Mouse (Mus musculus): ENCODE results near the gene C1s2. TPM values are rescaled to one million over a fixed set of nuclear protein-coding genes. Genes with fewer than 3 reads are reported as not detected.

C1s2 gene
- polyA plus RNA-seq, 2 experiments = 0.24 TPM; not detected in 1

- H3K27ac ChIP-seq (replicated peaks; ENCODE audit: low read depth, low read length) = no peak overlapping the region
- no peaks in the 10 kb centered on the region for H3K27me3 ChIP-seq (ENCODE audit: control insufficient read depth, insufficient read depth, low read length)
- ATAC-seq (ENCODE audit: low FRiP score, low read depth) (no peak), DNase-seq (ENCODE audit: low spot score) (no peak)
- H3K4me1 ChIP-seq (ENCODE audit: control insufficient read depth, insufficient read depth, low read length) = peaks cover 6% of the 10 kb centered on the region; the same call in 1 of the 2 replicates
- H3K36me3 ChIP-seq (ENCODE audit: control insufficient read depth, insufficient read depth, low read length) = no peaks in the 10 kb centered on the region
- no peaks in the 10 kb centered on the region for H3K9me3 ChIP-seq (ENCODE audit: control insufficient read depth, low read length)
- H3K9ac ChIP-seq (ENCODE audit: low read depth, low read length, severe bottlenecking) = no peak overlapping the region
- no peak for TF ChIP-seq POLR2A (IDR thresholded peaks at IDR 0.05; ENCODE audit: borderline replicate concordance, extremely low read depth, insufficient read depth, insufficient read length)
- no peak overlapping the region for H3K4me3 ChIP-seq (replicated peaks; ENCODE audit: low read length)
- no peak overlapping the region for H3K4me2 ChIP-seq (replicated peaks; ENCODE audit: low read depth, low read length, severe bottlenecking)
- WGBS = 83% methylated on average over 11 of the region's 11 CpGs
Observed at GRCm38 (mm10) chr6:124669234-124669859, 33.5 kb upstream of the C1s2 start.

- DNase-seq (ENCODE audit: low spot score) = no peak
- Histone ChIP-seq H3K9me3 (ENCODE audit: control insufficient read depth, low read length) (no peaks in the 10 kb centered on the region), H3K27me3 (ENCODE audit: control insufficient read depth, insufficient read depth, low read length) (no peaks in the 10 kb centered on the region), H3K36me3 (ENCODE audit: control insufficient read depth, insufficient read depth, low read length) (no peaks in the 10 kb centered on the region), H3K9ac (ENCODE audit: low read depth, low read length, severe bottlenecking) (no peak overlapping the region), H3K4me2 (replicated peaks; ENCODE audit: low read depth, low read length, severe bottlenecking) (no peak overlapping the region), H3K4me1 (ENCODE audit: control insufficient read depth, insufficient read depth, low read length) (peaks cover 4% of the 10 kb centered on the region; the same call in 1 of the 2 replicates), H3K4me3 (replicated peaks; ENCODE audit: low read length) (no peak overlapping the region), H3K27ac (replicated peaks; ENCODE audit: low read depth, low read length) (no peak overlapping the region)
- TF ChIP-seq POLR2A (IDR thresholded peaks at IDR 0.05; ENCODE audit: borderline replicate concordance, extremely low read depth, insufficient read depth, insufficient read length) = no peak
- ATAC-seq (ENCODE audit: low FRiP score, low read depth) = no peak
- 90% methylated on average over 10 of the region's 10 CpGs for WGBS
Observed at GRCm38 (mm10) chr6:124665011-124665410, 29.1 kb upstream of the C1s2 start.

GRCm38 (mm10) chr6:124664256-124664655 lies 28.4 kb upstream of the C1s2 start:
- H3K9me3 ChIP-seq (ENCODE audit: control insufficient read depth, low read length) = no peaks in the 10 kb centered on the region
- H3K9ac ChIP-seq (ENCODE audit: low read depth, low read length, severe bottlenecking) = no peak overlapping the region
- H3K36me3 ChIP-seq (ENCODE audit: control insufficient read depth, insufficient read depth, low read length) = no peaks in the 10 kb centered on the region
- no peak for DNase-seq (ENCODE audit: low spot score)
- H3K4me1 ChIP-seq (ENCODE audit: control insufficient read depth, insufficient read depth, low read length) = peaks cover 4% of the 10 kb centered on the region; the same call in 1 of the 2 replicates
- H3K4me2 ChIP-seq (replicated peaks; ENCODE audit: low read depth, low read length, severe bottlenecking) = peak overlapping the region; percentile 72
- no peak for ATAC-seq (ENCODE audit: low FRiP score, low read depth)
- TF ChIP-seq POLR2A (IDR thresholded peaks at IDR 0.05; ENCODE audit: borderline replicate concordance, extremely low read depth, insufficient read depth, insufficient read length) = no peak
- WGBS = 80% methylated on average over 7 of the region's 7 CpGs
- no peaks in the 10 kb centered on the region for H3K27me3 ChIP-seq (ENCODE audit: control insufficient read depth, insufficient read depth, low read length)
- H3K27ac ChIP-seq (replicated peaks; ENCODE audit: low read depth, low read length) = no peak overlapping the region
- peak overlapping the region; percentile 71 for H3K4me3 ChIP-seq (replicated peaks; ENCODE audit: low read length)

GRCm38 (mm10) chr6:124663424-124663795 lies 27.5 kb upstream of the C1s2 start:
- Histone ChIP-seq H3K36me3 (ENCODE audit: control insufficient read depth, insufficient read depth, low read length) (no peaks in the 10 kb centered on the region), H3K4me3 (replicated peaks; ENCODE audit: low read length) (peak overlapping the region; percentile 71), H3K27ac (replicated peaks; ENCODE audit: low read depth, low read length) (no peak overlapping the region), H3K9me3 (ENCODE audit: control insufficient read depth, low read length) (no peaks in the 10 kb centered on the region), H3K4me1 (ENCODE audit: control insufficient read depth, insufficient read depth, low read length) (peaks cover 4% of the 10 kb centered on the region; the same call in 1 of the 2 replicates), H3K27me3 (ENCODE audit: control insufficient read depth, insufficient read depth, low read length) (no peaks in the 10 kb centered on the region), H3K9ac (ENCODE audit: low read depth, low read length, severe bottlenecking) (peak overlapping the region; percentile 67), H3K4me2 (replicated peaks; ENCODE audit: low read depth, low read length, severe bottlenecking) (peak overlapping the region; percentile 72)
- DNase-seq (ENCODE audit: low spot score) (no peak), ATAC-seq (ENCODE audit: low FRiP score, low read depth) (no peak)
- 19% methylated on average over 13 of the region's 13 CpGs for WGBS
- no peak for TF ChIP-seq POLR2A (IDR thresholded peaks at IDR 0.05; ENCODE audit: borderline replicate concordance, extremely low read depth, insufficient read depth, insufficient read length)

- DNase-seq (ENCODE audit: low spot score) (peak; percentile 98), ATAC-seq (ENCODE audit: low FRiP score, low read depth) (peak; percentile 98)
- Histone ChIP-seq H3K27ac (replicated peaks; ENCODE audit: low read depth, low read length) (peak within 1 kb of the TSS; percentile 70), H3K4me3 (replicated peaks; ENCODE audit: low read length) (peak within 1 kb of the TSS; percentile 71), H3K4me1 (ENCODE audit: control insufficient read depth, insufficient read depth, low read length) (peaks cover 4% of the 10 kb centered on the region; the same call in 1 of the 2 replicates), H3K4me2 (replicated peaks; ENCODE audit: low read depth, low read length, severe bottlenecking) (peak within 1 kb of the TSS; percentile 72), H3K9ac (ENCODE audit: low read depth, low read length, severe bottlenecking) (peak within 1 kb of the TSS; percentile 67), H3K36me3 (ENCODE audit: control insufficient read depth, insufficient read depth, low read length) (no peaks in the 10 kb centered on the region), H3K9me3 (ENCODE audit: control insufficient read depth, low read length) (no peaks in the 10 kb centered on the region), H3K27me3 (ENCODE audit: control insufficient read depth, insufficient read depth, low read length) (no peaks in the 10 kb centered on the region)
- TF ChIP-seq POLR2A (IDR thresholded peaks at IDR 0.05; ENCODE audit: borderline replicate concordance, extremely low read depth, insufficient read depth, insufficient read length) = no peak
- WGBS = under 1% methylated on average over 49 of the region's 87 CpGs
Observed at GRCm38 (mm10) chr6:124662477-124663423, 26.9 kb upstream of the C1s2 start, which contains the start of gene Lpcat3. Gene Lpcat3 (plus strand): TSS chr6:124663027.
